Mouse (Mus musculus): Measurements from ENCODE around the gene Ugt1a7c. TPM values are rescaled to one million over a fixed set of nuclear protein-coding genes. Genes with fewer than 3 reads are reported as not detected.

The Ugt1a7c gene
- polyA plus RNA-seq, 1 experiment = 184 TPM

DNA sequence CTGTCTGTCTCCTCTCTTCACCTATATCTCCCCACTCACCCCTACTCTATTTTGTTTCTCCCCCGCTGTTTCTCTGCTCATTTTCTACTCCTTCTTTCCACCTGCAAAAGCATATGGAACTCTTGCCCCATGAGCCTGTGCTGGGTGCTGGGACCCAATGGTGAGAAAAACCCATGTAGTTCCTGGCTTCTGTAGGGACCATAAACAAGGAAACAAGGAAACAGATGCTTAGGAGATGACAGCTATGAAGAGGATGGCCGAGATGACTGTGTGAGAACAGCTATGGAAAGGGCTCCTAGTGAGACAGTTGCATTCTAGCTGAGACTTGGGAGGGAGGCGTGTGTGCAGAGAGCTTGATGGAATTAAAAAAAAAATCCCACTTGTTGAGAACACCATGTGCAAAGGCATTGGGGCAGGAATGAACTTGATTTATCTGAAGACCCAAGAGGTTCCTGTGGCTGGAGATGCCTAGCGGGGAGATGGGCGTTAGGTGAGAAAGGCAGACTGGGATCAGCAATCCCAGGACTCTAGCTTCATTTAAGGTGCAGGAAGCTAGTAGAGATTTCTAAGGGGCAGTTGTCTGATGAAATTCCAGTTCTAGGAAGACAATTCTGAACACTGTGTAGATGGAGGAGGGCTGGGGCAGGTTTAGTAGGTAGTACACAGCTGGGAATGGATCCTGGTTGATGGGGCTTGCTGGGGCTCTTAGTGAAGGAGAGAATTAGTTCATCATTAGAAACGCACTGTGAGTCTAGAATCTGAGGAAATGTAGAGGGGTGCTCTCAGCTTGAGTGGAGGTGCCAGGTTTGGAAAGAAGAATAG is 136.3 kb downstream of the Ugt1a7c start:
- TF ChIP-seq CTCF (IDR thresholded peaks at IDR 0.05; ENCODE audit: low read depth, low read length) (no peak), POLR2A (IDR thresholded peaks at IDR 0.05; ENCODE audit: borderline replicate concordance, low read depth, low read length) (no peak)
- Histone ChIP-seq H3K4me3 (ENCODE audit: insufficient read depth, low read length) (no peak overlapping the region), H3K4me1 (ENCODE audit: control insufficient read depth, insufficient read depth, low read length) (peaks cover 10% of the 10 kb centered on the region), H3K27ac (ENCODE audit: insufficient read depth, low read depth, low read length) (no peak overlapping the region)

DNA sequence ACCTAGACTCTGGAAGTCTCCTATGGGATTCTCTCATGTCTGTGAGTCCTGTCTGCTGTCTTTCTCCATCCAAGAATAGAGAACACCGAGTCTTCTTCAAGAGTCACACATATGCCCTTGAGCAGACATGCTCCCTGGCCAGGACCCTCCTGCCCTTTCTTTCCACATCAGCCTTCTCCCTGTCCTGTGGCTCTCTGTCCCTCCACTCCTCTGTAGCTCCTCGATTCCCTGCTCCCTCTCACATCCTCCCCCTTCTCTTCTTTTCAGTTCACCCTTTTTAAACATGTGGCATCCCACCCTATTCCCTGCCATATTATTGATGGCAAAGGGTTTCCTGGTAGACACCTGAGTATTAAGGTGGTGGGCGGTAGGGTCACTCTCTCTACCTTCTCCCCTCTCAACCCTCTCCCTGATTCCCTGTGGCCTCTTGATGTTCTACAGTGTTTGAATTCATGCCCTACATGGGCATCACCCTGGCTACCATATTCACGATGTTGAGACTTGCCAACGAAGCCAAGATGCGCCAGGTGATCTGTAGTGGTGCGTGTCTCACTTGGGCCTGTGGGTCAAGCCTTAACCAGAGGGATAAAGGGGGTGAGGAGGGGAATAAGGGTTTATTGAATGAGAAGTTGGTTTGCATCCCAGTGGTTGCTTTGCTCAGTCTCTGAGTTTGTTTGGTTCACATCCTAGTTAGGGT is 137.1 kb downstream of the Ugt1a7c start:
- no peak overlapping the region for H3K4me3 ChIP-seq (ENCODE audit: insufficient read depth, low read length)

GRCm38 (mm10) chr1:88232664-88233380 is 138.0 kb downstream of the Ugt1a7c start:
- Histone ChIP-seq H3K4me1 (ENCODE audit: control insufficient read depth, insufficient read depth, low read length) (no peaks in the 10 kb centered on the region), H3K4me3 (ENCODE audit: insufficient read depth, low read length) (no peak overlapping the region), H3K27ac (ENCODE audit: insufficient read depth, low read depth, low read length) (no peak overlapping the region)
- TF ChIP-seq POLR2A (IDR thresholded peaks at IDR 0.05; ENCODE audit: borderline replicate concordance, low read depth, low read length) = no peak
- no peak for TF ChIP-seq CTCF (IDR thresholded peaks at IDR 0.05; ENCODE audit: low read depth, low read length)

More for the DNA sequence above, 137.1 kb downstream of the Ugt1a7c start:
- TF ChIP-seq POLR2A (IDR thresholded peaks at IDR 0.05; ENCODE audit: borderline replicate concordance, low read depth, low read length) = no peak
- Histone ChIP-seq H3K4me1 (ENCODE audit: control insufficient read depth, insufficient read depth, low read length) (peaks cover 5% of the 10 kb centered on the region), H3K27ac (ENCODE audit: insufficient read depth, low read depth, low read length) (no peak overlapping the region)

GRCm38 (mm10) chr1:88233421-88234247 is 138.8 kb downstream of the Ugt1a7c start:
- Histone ChIP-seq H3K4me1 (ENCODE audit: control insufficient read depth, insufficient read depth, low read length) (no peaks in the 10 kb centered on the region), H3K4me3 (ENCODE audit: insufficient read depth, low read length) (no peak overlapping the region), H3K27ac (ENCODE audit: insufficient read depth, low read depth, low read length) (no peak overlapping the region)
- TF ChIP-seq CTCF (IDR thresholded peaks at IDR 0.05; ENCODE audit: low read depth, low read length) (no peak), POLR2A (IDR thresholded peaks at IDR 0.05; ENCODE audit: borderline replicate concordance, low read depth, low read length) (no peak)

DNA sequence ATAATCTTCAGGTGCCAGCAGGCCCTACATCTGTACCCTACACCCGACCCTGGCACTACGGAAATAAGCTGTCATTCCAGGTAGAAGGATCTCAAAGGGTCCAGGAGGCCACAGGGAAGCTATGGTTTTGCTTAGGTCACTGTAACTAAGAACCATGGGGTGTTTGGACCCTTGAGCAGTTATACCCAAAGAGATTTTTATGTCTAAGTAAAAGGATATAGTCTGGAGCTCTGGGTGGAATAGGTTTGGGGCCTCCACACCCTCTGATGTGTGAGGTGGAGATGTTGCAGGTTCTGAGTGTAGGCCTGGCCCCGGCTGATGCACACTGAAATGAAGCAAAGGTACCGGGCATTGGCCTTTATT is 139.4 kb downstream of the Ugt1a7c start:
- Histone ChIP-seq H3K4me1 (ENCODE audit: control insufficient read depth, insufficient read depth, low read length) (no peaks in the 10 kb centered on the region), H3K27ac (ENCODE audit: insufficient read depth, low read depth, low read length) (no peak overlapping the region), H3K4me3 (ENCODE audit: insufficient read depth, low read length) (no peak overlapping the region)
- TF ChIP-seq CTCF (IDR thresholded peaks at IDR 0.05; ENCODE audit: low read depth, low read length) (no peak), POLR2A (IDR thresholded peaks at IDR 0.05; ENCODE audit: borderline replicate concordance, low read depth, low read length) (no peak)

GRCm38 (mm10) chr1:88234646-88235045 is 139.8 kb downstream of the Ugt1a7c start:
- Histone ChIP-seq H3K4me3 (ENCODE audit: insufficient read depth, low read length) (no peak overlapping the region), H3K27ac (ENCODE audit: insufficient read depth, low read depth, low read length) (no peak overlapping the region), H3K4me1 (ENCODE audit: control insufficient read depth, insufficient read depth, low read length) (no peaks in the 10 kb centered on the region)
- TF ChIP-seq POLR2A (IDR thresholded peaks at IDR 0.05; ENCODE audit: borderline replicate concordance, low read depth, low read length) (no peak), CTCF (IDR thresholded peaks at IDR 0.05; ENCODE audit: low read depth, low read length) (no peak)

DNA sequence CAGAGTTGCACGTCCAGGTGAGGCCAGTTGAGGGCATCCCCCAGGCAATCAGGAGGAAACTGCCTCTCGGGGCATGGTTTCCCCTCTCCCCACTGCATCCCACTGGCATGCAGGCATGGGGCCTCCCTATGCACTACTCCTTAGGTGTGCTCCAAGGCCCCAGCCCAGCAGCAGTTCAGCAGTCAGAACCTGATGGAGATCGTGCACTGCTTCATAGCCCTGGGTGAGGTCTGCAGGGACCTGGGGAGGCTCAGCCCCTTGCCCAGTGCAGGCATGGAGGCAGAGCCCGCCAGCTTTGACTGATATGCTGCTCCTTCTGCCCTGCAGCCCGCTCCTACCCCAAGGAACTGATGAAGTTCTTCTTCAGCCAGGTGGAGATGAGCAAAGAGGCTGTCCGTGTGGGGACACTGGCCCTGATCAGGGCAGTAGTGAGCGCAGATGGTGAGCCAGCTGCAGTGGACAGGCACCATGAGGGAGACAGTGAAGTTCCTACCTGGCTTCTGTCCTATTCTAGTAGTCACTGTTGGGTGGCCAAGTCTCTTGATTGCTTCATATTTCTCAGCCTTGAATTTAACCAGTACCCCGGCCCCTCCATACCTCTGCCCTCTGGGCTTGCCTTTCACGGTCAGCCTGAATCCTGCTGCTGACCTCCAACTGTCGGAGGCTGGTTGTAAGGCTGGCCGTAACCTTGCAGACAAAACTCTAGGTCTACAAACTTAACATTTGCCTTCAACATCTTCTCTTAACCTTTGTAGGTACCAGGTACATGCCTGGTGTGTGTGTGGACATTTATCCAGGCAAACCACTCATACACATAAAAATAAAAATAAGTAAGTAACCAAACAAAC is 140.4 kb downstream of the Ugt1a7c start:
- TF ChIP-seq POLR2A (IDR thresholded peaks at IDR 0.05; ENCODE audit: borderline replicate concordance, low read depth, low read length) = no peak
- no peak for TF ChIP-seq CTCF (IDR thresholded peaks at IDR 0.05; ENCODE audit: low read depth, low read length)
- H3K4me1 ChIP-seq (ENCODE audit: control insufficient read depth, insufficient read depth, low read length) = no peaks in the 10 kb centered on the region
- no peak overlapping the region for H3K27ac ChIP-seq (ENCODE audit: insufficient read depth, low read depth, low read length)
- H3K4me3 ChIP-seq (ENCODE audit: insufficient read depth, low read length) = no peak overlapping the region

GRCm38 (mm10) chr1:88235894-88236415 is 141.1 kb downstream of the Ugt1a7c start:
- Histone ChIP-seq H3K27ac (ENCODE audit: insufficient read depth, low read depth, low read length) (no peak overlapping the region), H3K4me1 (ENCODE audit: control insufficient read depth, insufficient read depth, low read length) (no peaks in the 10 kb centered on the region), H3K4me3 (ENCODE audit: insufficient read depth, low read length) (no peak overlapping the region)
- TF ChIP-seq CTCF (IDR thresholded peaks at IDR 0.05; ENCODE audit: low read depth, low read length) (no peak), POLR2A (IDR thresholded peaks at IDR 0.05; ENCODE audit: borderline replicate concordance, low read depth, low read length) (no peak)

Data from bone marrow macrophage, adult 2 months (primary cell).